In genomic region chr1:168182816-168183215, GRCm38 (mm10) we compare ENCODE assay signal across 24 mouse cellular contexts.
"Had no signal": no experiment of that assay in that cellular context is flagged by ENCODE, and none has a peak within 500 bp of the region (broad histone marks: within the 10 kb centered on the region; RNA-seq: fewer than 3 reads in every experiment).

No protein-coding gene starts in this region.

- DNase-seq: gastrocnemius, adult 2 months; gastrocnemius, postnatal 10 days; gastrocnemius, postnatal 25 days; heart, adult 2 months; heart, postnatal 10 days; heart, postnatal 4 days; kidney, adult 18-20 months; kidney, adult 8-10 months; kidney, postnatal 10 days; kidney, postnatal 25 days; kidney, postnatal 4 days; layer of hippocampus, adult 9-11 months; layer of hippocampus, postnatal 36 days; left cerebral cortex, postnatal 4 days had no signal

- H3K4me2 ChIP-seq: heart, embryonic 12.5 days; hindbrain, embryonic 12.5 days; hindbrain, embryonic 14.5 days; intestine, embryonic 15.5 days; limb, embryonic 13.5 days; limb, embryonic 15.5 days had no signal

- H3K27ac ChIP-seq: gastrocnemius, adult 2 months; heart, adult 2 months; hindbrain, embryonic 10.5 days; hindbrain, embryonic 12.5 days; hindbrain, embryonic 14.5 days; intestine, embryonic 15.5 days; limb, embryonic 13.5 days; limb, embryonic 15.5 days had no signal

- H3K4me3 ChIP-seq: gastrocnemius, adult 2 months; heart, adult 2 months; heart, embryonic 12.5 days; hindbrain, embryonic 10.5 days; hindbrain, embryonic 12.5 days; intestine, embryonic 15.5 days; limb, embryonic 13.5 days; limb, embryonic 15.5 days had no signal

- H3K36me3 ChIP-seq: intestine, embryonic 15.5 days had no signal

- H3K4me1 ChIP-seq: hindbrain, embryonic 10.5 days had no signal

- H3K9me3 ChIP-seq: heart, embryonic 12.5 days; hindbrain, embryonic 10.5 days; hindbrain, embryonic 12.5 days; intestine, embryonic 15.5 days; limb, embryonic 13.5 days; limb, embryonic 15.5 days had no signal

- H3K27me3 ChIP-seq: heart, embryonic 12.5 days; hindbrain, embryonic 12.5 days; intestine, embryonic 15.5 days; limb, embryonic 13.5 days; limb, embryonic 15.5 days had no signal

- H3K9ac ChIP-seq: heart, embryonic 12.5 days; hindbrain, embryonic 12.5 days; hindbrain, embryonic 14.5 days; intestine, embryonic 15.5 days; limb, embryonic 13.5 days; limb, embryonic 15.5 days had no signal

- ATAC-seq: hindbrain, embryonic 16.5 days; inflammation-experienced regulatory T-cells, adult 6 months; intestine, embryonic 15.5 days; intestine, postnatal 0 days had no signal
